Mouse (Mus musculus) frontal cortex, adult 2 months (tissue): Measurements from ENCODE around the gene Gm21915. TPM values are rescaled to one million over a fixed set of nuclear protein-coding genes. Genes with fewer than 3 reads are reported as not detected.

ENCODE experiments used
- DNase-seq, 2 experiments: peaks; one replicate each; pipeline ENCODE4 v3.0.0; 2022; ENCODE audit warnings: low spot score in 1 of 2; ENCODE audit errors: extremely low spot score in 1 of 2
- polyA plus RNA-seq: library from polyadenylated mRNA; depleted of rRNA; stranded (reverse); fragments of >200 nt; gene quantifications from 2 replicates; pipeline ENCODE4 v1.2.3, GENCODE M21; 2012; rRNA removed

Gene Gm21915
- not detected in 2 replicates for polyA plus RNA-seq

GRCm38 (mm10) chr9:40670313-40670712 is at the start of gene Gm21915:
Gene Gm21915 (plus strand): TSS chr9:40670613.
- no peak for DNase-seq

GRCm38 (mm10) chr9:40622265-40622664 is 48.1 kb upstream of the Gm21915 start:
- no peak for DNase-seq

- DNase-seq: no peak
Observed at GRCm38 (mm10) chr9:40622793-40623192, 47.6 kb upstream of the Gm21915 start.

- DNase-seq: no peak
Observed at GRCm38 (mm10) chr9:40625341-40625740, 45.1 kb upstream of the Gm21915 start.

GRCm38 (mm10) chr9:40626566-40626965 is 43.8 kb upstream of the Gm21915 start:
- DNase-seq: no peak

- DNase-seq: no peak
Observed at GRCm38 (mm10) chr9:40627146-40627713, 43.2 kb upstream of the Gm21915 start.

- DNase-seq: peak in 1 of 2 experiments; percentile 78
Observed at GRCm38 (mm10) chr9:40628130-40629069, 42.0 kb upstream of the Gm21915 start.

GRCm38 (mm10) chr9:40629441-40629840 is 41.0 kb upstream of the Gm21915 start:
- DNase-seq: no peak

- no peak for DNase-seq
Observed at GRCm38 (mm10) chr9:40631101-40631500, 39.3 kb upstream of the Gm21915 start.

GRCm38 (mm10) chr9:40631505-40631904 is 38.9 kb upstream of the Gm21915 start:
- DNase-seq: no peak

- DNase-seq: peak in 1 of 2 experiments; percentile 86
Observed at GRCm38 (mm10) chr9:40636054-40636453, 34.4 kb upstream of the Gm21915 start.

GRCm38 (mm10) chr9:40637705-40638393 is 32.6 kb upstream of the Gm21915 start:
- DNase-seq: no peak

GRCm38 (mm10) chr9:40638394-40639049 is 31.9 kb upstream of the Gm21915 start:
- no peak for DNase-seq

- DNase-seq: no peak
Observed at GRCm38 (mm10) chr9:40639536-40640187, 30.8 kb upstream of the Gm21915 start.

- DNase-seq: no peak
Observed at GRCm38 (mm10) chr9:40641318-40641717, 29.1 kb upstream of the Gm21915 start.

GRCm38 (mm10) chr9:40642470-40643220 is 27.8 kb upstream of the Gm21915 start:
- DNase-seq: no peak

GRCm38 (mm10) chr9:40649444-40649843 is 21.0 kb upstream of the Gm21915 start:
- DNase-seq: no peak

- DNase-seq: no peak
Observed at GRCm38 (mm10) chr9:40649983-40650382, 20.4 kb upstream of the Gm21915 start.

GRCm38 (mm10) chr9:40651239-40651859 is 19.1 kb upstream of the Gm21915 start:
- no peak for DNase-seq
